Mouse (Mus musculus) lung, embryonic 14.5 days (tissue): ENCODE data around the gene Inafm1. TPM values are rescaled to one million over a fixed set of nuclear protein-coding genes. Genes with fewer than 3 reads are reported as not detected.
A peak's percentile ranks its signal among the peaks of the same experiment; 100 is the strongest.

ENCODE experiments used
- ATAC-seq: fragments of 200-750 bp; cut with Nextera tagmentation; 2 replicates; pipeline ENCODE4 v1.8.0; 2017; ENCODE audit warnings: mild to moderate bottlenecking, moderate TSS enrichment, moderate library complexity; ENCODE audit not compliant: insufficient read depth
- DNase-seq: peaks from one replicate; pipeline ENCODE4 v3.0.0-alpha.2; 2015
- H3K27ac ChIP-seq: fragments of 300-500 bp; sonication (generic); 2 replicates; pipeline ENCODE4 v1.5.1; 2014; ENCODE audit warnings: low read depth, mild to moderate bottlenecking, moderate library complexity
- H3K27me3 ChIP-seq: fragments of 300-500 bp; sonication (generic); 2 replicates; pipeline ENCODE4 v1.6.1; 2014; ENCODE audit warnings: low read length, control low read depth; ENCODE audit not compliant: insufficient read depth
- H3K36me3 ChIP-seq: fragments of 300-500 bp; sonication (generic); 2 replicates; pipeline ENCODE4 v1.6.1; 2014; ENCODE audit warnings: control low read depth; ENCODE audit not compliant: insufficient read depth
- H3K4me1 ChIP-seq: fragments of 300-500 bp; sonication (generic); 2 replicates; pipeline ENCODE4 v1.6.1; 2014; ENCODE audit warnings: antibody characterized with exemption, control low read depth; ENCODE audit not compliant: insufficient read depth
- H3K4me2 ChIP-seq: fragments of 300-500 bp; sonication (generic); 2 replicates; pipeline ENCODE4 v1.6.1; 2014; ENCODE audit warnings: mild to moderate bottlenecking
- H3K4me3 ChIP-seq: fragments of 300-500 bp; sonication (generic); 2 replicates; pipeline ENCODE4 v1.5.1; 2014; ENCODE audit warnings: low read depth, low read length
- H3K9ac ChIP-seq: fragments of 300-500 bp; sonication (generic); 2 replicates; pipeline ENCODE4 v1.6.1; 2014
- H3K9me3 ChIP-seq: fragments of 300-500 bp; sonication (generic); 2 replicates; pipeline ENCODE4 v1.6.1; 2016; ENCODE audit warnings: low read depth, low read length, control low read depth
- CTCF ChIP-seq: IDR thresholded peaks from 2 replicates; pipeline ENCODE4 v1.5.1; 2016; ENCODE audit warnings: antibody characterized with exemption, low read depth
- WGBS: fragments of 180-500 bp; shearing (Covaris S2); extraction: QIAGEN DNeasy Blood & Tissue Kit; methylation state at CpG from one replicate; pipeline ENCODE4 v1.1.7; 2014; 5-methylcytosine and 5-hydroxymethylcytosine counted together
- polyA plus RNA-seq: library from polyadenylated mRNA; unstranded; fragments of >200 nt; fragmentation: Nextera tagmentation; extraction: Ambion mirVana; gene quantifications from 2 replicates; pipeline ENCODE4 v1.2.1, GENCODE M21; 2014

Gene Inafm1
- polyA plus RNA-seq, 1 experiment from 2014 or later, result 14.5 TPM

DNA sequence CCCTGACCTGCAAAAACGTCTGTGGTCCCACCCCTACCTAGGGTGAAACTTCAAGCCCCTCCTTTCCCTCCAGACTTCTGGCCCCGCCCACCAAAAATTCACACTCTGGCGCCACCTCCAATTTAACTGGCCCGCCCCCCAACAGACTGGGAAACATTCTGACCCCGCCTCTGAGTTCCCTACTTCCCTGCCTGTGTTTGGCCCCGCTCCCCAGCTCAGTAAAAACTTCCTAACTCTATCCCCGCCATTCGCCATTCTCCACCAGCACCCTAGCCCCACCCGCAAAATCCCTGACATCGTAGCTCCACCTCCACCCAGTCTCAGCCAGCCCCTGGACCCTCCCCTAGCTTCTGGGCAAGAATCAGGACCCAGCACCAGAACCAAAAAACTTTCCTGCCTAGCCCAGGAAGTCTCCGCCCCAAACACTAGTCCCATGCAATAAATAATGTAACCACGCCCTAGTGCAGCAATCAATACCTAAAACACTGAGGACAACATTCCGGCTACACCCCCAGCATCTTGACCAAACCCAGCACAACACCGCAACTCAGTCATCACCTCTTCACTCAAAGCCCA lies 12.1 kb upstream of the Inafm1 start:
- Histone ChIP-seq H3K9ac (no peak overlapping the region), H3K27ac (peak overlapping the region; percentile 69), H3K4me1 (no peaks in the 10 kb centered on the region), H3K36me3 (peaks cover 40% of the 10 kb centered on the region), H3K27me3 (no peaks in the 10 kb centered on the region), H3K4me2 (peak overlapping the region; percentile 71), H3K4me3 (peak overlapping the region; percentile 57), H3K9me3 (no peaks in the 10 kb centered on the region)
- TF ChIP-seq CTCF, result no peak
- ATAC-seq, result peak; percentile 75
- peak; percentile 84 for DNase-seq
- 0% methylated on average over 14 of the region's 14 CpGs for WGBS

DNA sequence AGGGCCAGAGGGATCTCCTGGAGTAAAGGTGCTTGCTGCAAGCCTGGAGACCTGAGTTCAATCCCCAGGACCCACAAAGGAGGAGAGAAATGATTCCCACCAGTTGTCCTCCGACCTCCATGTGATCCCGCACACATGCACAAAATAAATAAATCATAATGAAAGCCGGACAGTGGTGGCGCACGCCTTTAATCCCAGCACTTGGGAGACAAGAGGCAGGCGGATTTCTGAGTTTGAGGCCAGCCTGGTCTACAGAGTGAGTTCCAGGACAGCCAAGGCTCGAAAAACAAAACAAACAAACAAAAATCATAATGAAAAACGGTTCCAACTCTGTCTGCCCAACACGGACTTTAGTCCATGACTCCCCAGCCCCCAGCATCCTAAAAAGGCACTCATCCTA lies 11.5 kb upstream of the Inafm1 start:
- Histone ChIP-seq H3K4me1 (no peaks in the 10 kb centered on the region), H3K27me3 (no peaks in the 10 kb centered on the region), H3K9ac (no peak overlapping the region), H3K36me3 (peaks cover 46% of the 10 kb centered on the region), H3K27ac (peak overlapping the region; percentile 69), H3K4me2 (peak overlapping the region; percentile 71), H3K9me3 (no peaks in the 10 kb centered on the region), H3K4me3 (peak overlapping the region; percentile 57)
- no peak for TF ChIP-seq CTCF
- ATAC-seq (no peak), DNase-seq (no peak)
- 37% methylated on average over 9 of the region's 9 CpGs for WGBS

DNA sequence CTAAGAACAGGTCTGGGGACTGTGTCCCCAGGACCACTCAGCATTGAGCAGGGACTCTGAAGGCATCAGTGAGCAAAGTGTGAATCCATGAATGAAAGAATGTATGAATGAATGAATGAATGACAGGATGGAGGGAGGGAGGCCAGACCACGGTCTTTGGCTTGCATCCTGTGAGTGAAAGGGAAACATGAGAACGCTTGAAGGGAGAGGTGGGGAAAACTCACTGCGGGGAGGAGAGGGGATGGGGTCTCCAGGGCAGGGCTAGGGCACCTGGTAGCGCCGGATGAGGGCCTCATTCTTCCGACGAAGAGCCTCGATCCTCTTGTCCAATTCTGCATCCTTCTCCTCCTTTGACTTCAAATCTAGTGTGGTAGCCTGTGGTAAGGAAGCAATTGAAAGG lies 10.6 kb upstream of the Inafm1 start:
- Histone ChIP-seq H3K4me1 (no peaks in the 10 kb centered on the region), H3K27me3 (no peaks in the 10 kb centered on the region), H3K9ac (no peak overlapping the region), H3K36me3 (peaks cover 50% of the 10 kb centered on the region), H3K27ac (no peak overlapping the region), H3K4me2 (no peak overlapping the region), H3K4me3 (no peak overlapping the region), H3K9me3 (no peaks in the 10 kb centered on the region)
- 92% methylated on average over 8 of the region's 8 CpGs for WGBS
- ATAC-seq (no peak), DNase-seq (no peak)
- TF ChIP-seq CTCF, result no peak

DNA sequence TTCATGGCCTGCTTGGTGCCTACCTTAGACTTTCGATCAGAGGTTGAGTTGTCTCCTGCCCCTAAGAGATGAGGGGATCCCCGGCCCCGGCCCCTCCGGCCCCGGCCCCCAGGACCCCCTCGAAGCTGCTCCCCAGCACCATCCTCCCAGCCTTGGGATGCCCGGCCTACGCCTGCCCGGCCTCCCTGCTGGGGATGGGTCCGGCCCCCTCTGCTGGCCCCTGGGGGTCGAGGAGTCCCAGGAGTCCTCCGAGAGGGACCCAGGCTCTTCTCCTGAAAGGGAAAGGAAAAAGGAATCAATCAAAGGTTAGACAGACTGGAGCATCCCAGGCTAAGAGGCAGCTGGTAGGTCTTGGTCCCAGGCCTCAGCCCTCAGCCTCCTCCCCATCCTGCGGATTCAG lies 8.9 kb upstream of the Inafm1 start:
- ATAC-seq (no peak), DNase-seq (no peak)
- H3K4me2 ChIP-seq, result no peak overlapping the region
- H3K27me3 ChIP-seq, result no peaks in the 10 kb centered on the region
- H3K9ac ChIP-seq, result no peak overlapping the region
- 85% methylated on average over 13 of the region's 13 CpGs for WGBS
- H3K36me3 ChIP-seq, result peaks cover 67% of the 10 kb centered on the region
- H3K4me3 ChIP-seq, result no peak overlapping the region
- no peak overlapping the region for H3K27ac ChIP-seq
- TF ChIP-seq CTCF, result no peak
- H3K9me3 ChIP-seq, result no peaks in the 10 kb centered on the region
- no peaks in the 10 kb centered on the region for H3K4me1 ChIP-seq

DNA sequence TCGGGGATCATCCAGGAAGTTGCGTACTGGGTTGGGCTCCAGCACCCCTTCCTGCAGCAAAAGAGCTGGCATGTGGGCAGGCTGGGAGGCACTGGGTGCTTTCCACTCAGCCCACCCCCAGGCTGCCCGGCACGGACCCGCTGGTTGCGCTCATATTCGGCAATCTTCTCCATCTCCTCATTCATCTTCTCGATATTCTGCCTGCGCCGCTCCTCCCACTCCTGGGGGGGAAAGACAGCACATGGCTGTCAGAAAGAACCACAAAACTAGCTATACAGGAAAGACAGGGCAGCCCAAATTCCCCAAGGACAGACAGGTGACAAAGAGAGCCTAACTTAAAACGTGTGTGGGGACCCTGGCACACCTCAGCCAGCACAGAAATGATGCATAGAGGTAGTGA lies 7.3 kb upstream of the Inafm1 start:
- H3K27ac ChIP-seq, result no peak overlapping the region
- no peak overlapping the region for H3K4me2 ChIP-seq
- no peaks in the 10 kb centered on the region for H3K9me3 ChIP-seq
- DNase-seq, result no peak
- H3K9ac ChIP-seq, result no peak overlapping the region
- no peak overlapping the region for H3K4me3 ChIP-seq
- no peaks in the 10 kb centered on the region for H3K4me1 ChIP-seq
- H3K36me3 ChIP-seq, result peaks cover 83% of the 10 kb centered on the region
- no peak for TF ChIP-seq CTCF
- no peak for ATAC-seq
- WGBS, result 77% methylated on average over 11 of the region's 11 CpGs
- no peaks in the 10 kb centered on the region for H3K27me3 ChIP-seq

DNA sequence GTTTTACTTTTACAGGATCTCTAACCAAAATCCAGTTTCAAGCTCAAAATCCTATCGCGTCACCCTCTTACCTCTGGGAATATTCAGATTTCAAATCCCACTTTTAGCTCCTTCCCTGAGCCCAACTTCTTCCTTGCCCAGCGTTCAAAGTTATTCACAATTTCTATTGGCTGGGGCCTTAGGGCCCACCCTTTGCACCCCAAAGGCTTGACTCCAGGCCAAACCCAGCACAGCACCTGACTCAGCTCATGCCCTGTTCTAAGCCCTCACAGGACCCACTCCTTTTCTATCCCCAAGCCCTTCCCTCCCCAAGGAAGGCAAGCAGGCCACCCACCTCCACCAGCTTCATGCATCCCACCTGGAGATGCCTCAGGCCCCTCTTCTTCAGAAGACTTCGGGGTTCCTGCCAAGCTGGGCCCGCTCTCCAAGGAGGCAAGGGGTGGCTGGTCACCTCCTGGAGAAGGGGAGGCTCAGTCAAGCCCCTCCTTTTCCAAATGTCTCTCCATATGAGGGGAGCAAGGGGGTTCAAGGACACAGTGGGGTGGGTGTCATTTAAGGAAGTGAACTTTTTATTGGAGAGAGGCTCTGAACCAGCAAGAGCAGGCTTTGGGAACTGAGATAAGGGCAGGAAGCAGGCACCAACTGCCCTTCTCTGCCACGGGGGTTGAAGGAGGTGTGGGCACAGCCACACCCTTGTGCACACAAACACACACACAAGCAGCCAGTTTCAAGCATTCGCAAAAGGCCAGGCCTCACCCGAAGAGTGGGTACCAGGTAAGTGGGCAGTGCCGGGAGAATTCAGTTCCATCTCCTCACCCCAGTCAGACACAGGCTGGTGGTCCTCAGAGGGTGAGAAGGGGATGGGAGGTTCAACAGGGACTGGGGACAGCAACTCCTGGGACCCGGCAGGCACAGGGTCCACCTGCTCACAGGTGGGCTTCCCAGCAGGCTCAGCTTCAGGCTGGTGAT lies 1.8 kb upstream of the Inafm1 start:
- Histone ChIP-seq H3K4me3 (no peak overlapping the region; the same call in 1 of the 2 replicates), H3K4me2 (peak overlapping the region; percentile 89), H3K9ac (no peak overlapping the region), H3K27me3 (no peaks in the 10 kb centered on the region), H3K27ac (no peak overlapping the region), H3K36me3 (peaks cover 46% of the 10 kb centered on the region), H3K4me1 (peaks cover 6% of the 10 kb centered on the region), H3K9me3 (no peaks in the 10 kb centered on the region)
- no peak for DNase-seq
- ATAC-seq, result no peak
- 86% methylated on average over 10 of the region's 10 CpGs for WGBS
- no peak for TF ChIP-seq CTCF

DNA sequence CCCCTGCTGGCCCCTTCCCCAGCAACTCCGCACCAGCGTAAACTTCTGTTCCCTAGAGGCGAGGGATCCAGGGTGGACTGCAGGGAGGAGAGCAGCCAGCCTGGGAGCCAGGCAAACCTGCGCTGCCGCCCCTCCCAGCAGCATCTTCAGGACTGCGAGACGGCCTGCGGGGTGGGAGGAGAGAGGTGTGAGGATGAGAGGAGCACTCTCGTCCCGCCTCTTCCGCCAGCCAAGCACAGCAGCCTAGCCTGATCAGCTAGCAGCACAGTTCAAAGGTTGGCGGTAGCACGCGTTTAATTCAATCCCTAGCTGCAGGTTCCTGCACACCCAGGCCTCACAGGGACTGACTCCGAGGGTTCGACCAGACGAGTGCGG lies 336 bp upstream of the Inafm1 start:
- H3K4me1 ChIP-seq, result peaks cover 6% of the 10 kb centered on the region
- ATAC-seq (peak; percentile 77), DNase-seq (peak; percentile 85)
- H3K27ac ChIP-seq, result peak overlapping the region; percentile 93
- peak overlapping the region; percentile 89 for H3K4me2 ChIP-seq
- no peaks in the 10 kb centered on the region for H3K9me3 ChIP-seq
- no peak for TF ChIP-seq CTCF
- peak overlapping the region; percentile 81 for H3K9ac ChIP-seq
- WGBS, result 1% methylated on average over 18 of the region's 18 CpGs
- H3K36me3 ChIP-seq, result peaks cover 37% of the 10 kb centered on the region
- H3K27me3 ChIP-seq, result no peaks in the 10 kb centered on the region
- peak overlapping the region; percentile 77 for H3K4me3 ChIP-seq
